Mouse (Mus musculus): ENCODE data around the gene Batf3.

Gene Batf3

GRCm38 (mm10) chr1:191086304-191086878 lies 11.3 kb upstream of the Batf3 start:
- no peak for DNase-seq (ENCODE audit: extremely low spot score, low read depth, low spot score)

GRCm38 (mm10) chr1:191086960-191087359 lies 10.7 kb upstream of the Batf3 start:
- no peak for DNase-seq (ENCODE audit: extremely low spot score, low read depth, low spot score)

- DNase-seq (ENCODE audit: extremely low spot score, low read depth, low spot score) = no peak
These were observed 9.7 kb upstream of the Batf3 start for GRCm38 (mm10) chr1:191087955-191088354.

GRCm38 (mm10) chr1:191089355-191089754 lies 8.3 kb upstream of the Batf3 start:
- DNase-seq (ENCODE audit: extremely low spot score, low read depth, low spot score) = no peak

GRCm38 (mm10) chr1:191092050-191092449 lies 5.6 kb upstream of the Batf3 start:
- no peak for DNase-seq (ENCODE audit: extremely low spot score, low read depth, low spot score)

GRCm38 (mm10) chr1:191093578-191093977 lies 4.1 kb upstream of the Batf3 start:
- DNase-seq (ENCODE audit: extremely low spot score, low read depth, low spot score) = no peak

GRCm38 (mm10) chr1:191095019-191095418 lies 2.6 kb upstream of the Batf3 start:
- no peak for DNase-seq (ENCODE audit: extremely low spot score, low read depth, low spot score)

GRCm38 (mm10) chr1:191096871-191097681 lies 571 bp upstream of the Batf3 start:
- DNase-seq (ENCODE audit: extremely low spot score, low read depth, low spot score) = no peak

- no peak for DNase-seq (ENCODE audit: extremely low spot score, low read depth, low spot score)
These were observed 1.5 kb downstream of the Batf3 start for GRCm38 (mm10) chr1:191099114-191099513.

GRCm38 (mm10) chr1:191099772-191100291 lies 2.2 kb downstream of the Batf3 start:
- no peak for DNase-seq (ENCODE audit: extremely low spot score, low read depth, low spot score)

- no peak for DNase-seq (ENCODE audit: extremely low spot score, low read depth, low spot score)
These were observed 5.2 kb downstream of the Batf3 start for GRCm38 (mm10) chr1:191102730-191103370.

GRCm38 (mm10) chr1:191105246-191105645 lies 7.6 kb downstream of the Batf3 start:
- DNase-seq (ENCODE audit: extremely low spot score, low read depth, low spot score) = no peak

- DNase-seq (ENCODE audit: extremely low spot score, low read depth, low spot score) = no peak
These were observed 9.7 kb downstream of the Batf3 start for GRCm38 (mm10) chr1:191107306-191107705.

- no peak for DNase-seq (ENCODE audit: extremely low spot score, low read depth, low spot score)
These were observed 12.3 kb downstream of the Batf3 start for GRCm38 (mm10) chr1:191109907-191110306.

GRCm38 (mm10) chr1:191111146-191111545 lies 13.5 kb downstream of the Batf3 start:
- no peak for DNase-seq (ENCODE audit: extremely low spot score, low read depth, low spot score)

GRCm38 (mm10) chr1:191114868-191115267 lies 17.2 kb downstream of the Batf3 start:
- DNase-seq (ENCODE audit: extremely low spot score, low read depth, low spot score) = no peak

- no peak for DNase-seq (ENCODE audit: extremely low spot score, low read depth, low spot score)
These were observed 18.0 kb downstream of the Batf3 start for GRCm38 (mm10) chr1:191115514-191116238.

- DNase-seq (ENCODE audit: extremely low spot score, low read depth, low spot score) = no peak
These were observed 25.1 kb downstream of the Batf3 start for GRCm38 (mm10) chr1:191122744-191123143.

- DNase-seq (ENCODE audit: extremely low spot score, low read depth, low spot score) = no peak
These were observed 26.0 kb downstream of the Batf3 start for GRCm38 (mm10) chr1:191123696-191124095.

- no peak for DNase-seq (ENCODE audit: extremely low spot score, low read depth, low spot score)
These were observed 26.6 kb downstream of the Batf3 start for GRCm38 (mm10) chr1:191124288-191124687.
